Mouse (Mus musculus): Measurements from ENCODE around the gene Lpcat4.

The Lpcat4 gene

GRCm38 (mm10) chr2:112239212-112239934 lies at the start of gene Lpcat4:
Gene Lpcat4, plus strand, starts transcription at chr2:112239468.
- in situ Hi-C loops (cut with MboI; ENCODE audit: unreplicated experiment in 2 of 2), result no loop called here

GRCm38 (mm10) chr2:112196859-112197258 lies 42.4 kb upstream of the Lpcat4 start:
- in situ Hi-C loops (cut with MboI; ENCODE audit: unreplicated experiment in 2 of 2), result loop anchor here (5.0 to 25.0 kb wide), 3 partner anchors 65 to 1115 kb away; partner anchors contain the start of genes Chrm5 (in 1 of the 2) and Nop10 (in 1 of the 2)

GRCm38 (mm10) chr2:112203056-112203455 lies 36.2 kb upstream of the Lpcat4 start:
- in situ Hi-C loops (cut with MboI; ENCODE audit: unreplicated experiment in 2 of 2), result loop anchor here (5.0 to 25.0 kb wide), 3 partner anchors 274 to 1991 kb away; no protein-coding TSS in a partner anchor

- in situ Hi-C loops (cut with MboI; ENCODE audit: unreplicated experiment in 2 of 2), result loop anchor here (25.0 kb wide), 2 partner anchors 577 to 1998 kb away; no protein-coding TSS in a partner anchor
Observed at GRCm38 (mm10) chr2:112210142-112210541, 29.1 kb upstream of the Lpcat4 start.

GRCm38 (mm10) chr2:112210699-112211098 lies 28.6 kb upstream of the Lpcat4 start:
- in situ Hi-C loops (cut with MboI; ENCODE audit: unreplicated experiment in 2 of 2), result loop anchor here (25.0 kb wide), 2 partner anchors 577 to 1998 kb away; no protein-coding TSS in a partner anchor

- in situ Hi-C loops (cut with MboI; ENCODE audit: unreplicated experiment in 2 of 2), result loop anchor here (25.0 kb wide), 2 partner anchors 571 to 2004 kb away; no protein-coding TSS in a partner anchor
Observed at GRCm38 (mm10) chr2:112215977-112216376, 23.3 kb upstream of the Lpcat4 start.

- in situ Hi-C loops (cut with MboI; ENCODE audit: unreplicated experiment in 2 of 2), result loop anchor here (25.0 kb wide), 2 partner anchors 570 to 2005 kb away; no protein-coding TSS in a partner anchor
Observed at GRCm38 (mm10) chr2:112217614-112218013, 21.7 kb upstream of the Lpcat4 start.

- in situ Hi-C loops (cut with MboI; ENCODE audit: unreplicated experiment in 2 of 2), result loop anchor here (25.0 kb wide), 2 partner anchors 566 to 2009 kb away; no protein-coding TSS in a partner anchor
Observed at GRCm38 (mm10) chr2:112220880-112221279, 18.4 kb upstream of the Lpcat4 start.

GRCm38 (mm10) chr2:112222607-112223006 lies 16.7 kb upstream of the Lpcat4 start:
- in situ Hi-C loops (cut with MboI; ENCODE audit: unreplicated experiment in 2 of 2), result loop anchor here (25.0 kb wide), 2 partner anchors 565 to 2010 kb away; no protein-coding TSS in a partner anchor

- in situ Hi-C loops (cut with MboI; ENCODE audit: unreplicated experiment in 2 of 2), result loop anchor here (25.0 kb wide), 2 partner anchors 563 to 2012 kb away; no protein-coding TSS in a partner anchor
Observed at GRCm38 (mm10) chr2:112224356-112224755, 14.9 kb upstream of the Lpcat4 start.

- in situ Hi-C loops (cut with MboI; ENCODE audit: unreplicated experiment in 2 of 2), result no loop called here
Observed at GRCm38 (mm10) chr2:112232623-112233022, 6.6 kb upstream of the Lpcat4 start.

- in situ Hi-C loops (cut with MboI; ENCODE audit: unreplicated experiment in 2 of 2), result no loop called here
Observed at GRCm38 (mm10) chr2:112236620-112237019, 2.6 kb upstream of the Lpcat4 start.

GRCm38 (mm10) chr2:112238006-112238405 lies 1.3 kb upstream of the Lpcat4 start:
- in situ Hi-C loops (cut with MboI; ENCODE audit: unreplicated experiment in 2 of 2), result no loop called here

GRCm38 (mm10) chr2:112239935-112240721 lies 860 bp downstream of the Lpcat4 start:
- in situ Hi-C loops (cut with MboI; ENCODE audit: unreplicated experiment in 2 of 2), result no loop called here

- in situ Hi-C loops (cut with MboI; ENCODE audit: unreplicated experiment in 2 of 2), result no loop called here
Observed at GRCm38 (mm10) chr2:112241787-112242186, 2.5 kb downstream of the Lpcat4 start.

- in situ Hi-C loops (cut with MboI; ENCODE audit: unreplicated experiment in 2 of 2), result no loop called here
Observed at GRCm38 (mm10) chr2:112245307-112245706, 6.0 kb downstream of the Lpcat4 start.

GRCm38 (mm10) chr2:112246193-112246592 lies 6.9 kb downstream of the Lpcat4 start:
- in situ Hi-C loops (cut with MboI; ENCODE audit: unreplicated experiment in 2 of 2), result no loop called here

GRCm38 (mm10) chr2:112247323-112247722 lies 8.1 kb downstream of the Lpcat4 start:
- in situ Hi-C loops (cut with MboI; ENCODE audit: unreplicated experiment in 2 of 2), result no loop called here

- in situ Hi-C loops (cut with MboI; ENCODE audit: unreplicated experiment in 2 of 2), result no loop called here
Observed at GRCm38 (mm10) chr2:112249780-112250453, 10.6 kb downstream of the Lpcat4 start.

All from v-Abl transformed pro-B cells (cell line).